9 mouse cellular contexts compared by ENCODE assay signal in genomic region chr1:163574409-163575161, GRCm38 (mm10).
DNase-seq lines count a peak whose midpoint lies in the region; ATAC-seq and TF ChIP-seq lines count a peak whose summit lies in the region.
"Had no signal": no experiment of that assay in that cellular context is flagged by ENCODE, and none has a peak within 500 bp of the region (broad histone marks: within the 10 kb centered on the region; RNA-seq: fewer than 3 reads in every experiment).

No protein-coding gene starts in this region.

- no peaks in the 10 kb centered on the region for H3K9me3 ChIP-seq in lung, postnatal 0 days (ENCODE audit: low read length)
- H3K9me3 ChIP-seq in hindbrain, embryonic 14.5 days (ENCODE audit: control insufficient read depth, low read length): no peaks in the 10 kb centered on the region
- no peaks in the 10 kb centered on the region for H3K9me3 ChIP-seq in stomach, postnatal 0 days (ENCODE audit: control insufficient read depth, low read length)

- no peak for TF ChIP-seq EP300 in lung, postnatal 0 days (IDR thresholded peaks at IDR 0.05)
- no peak for TF ChIP-seq EP300 in stomach, postnatal 0 days (optimal IDR thresholded peaks at IDR 0.05)

- peaks cover 2% of the 10 kb centered on the region; the same call in 1 of the 2 replicates for H3K4me1 ChIP-seq in lung, postnatal 0 days (ENCODE audit: insufficient read depth, low read depth, low read length)
- H3K4me1 ChIP-seq in hindbrain, embryonic 14.5 days (replicated peaks; ENCODE audit: control insufficient read depth, insufficient read depth, low read length): no peaks in the 10 kb centered on the region
- H3K4me1 ChIP-seq in stomach, postnatal 0 days (replicated peaks; ENCODE audit: control insufficient read depth, insufficient read depth): no peaks in the 10 kb centered on the region
- H3K4me1 ChIP-seq in cerebellum, adult 2 months (ENCODE audit: control insufficient read depth, insufficient read depth, low read length): no peaks in the 10 kb centered on the region

- H3K27ac ChIP-seq in lung, postnatal 0 days (ENCODE audit: low read length): no peak overlapping the region
- H3K27ac ChIP-seq in hindbrain, embryonic 14.5 days: no peak overlapping the region
- no peak overlapping the region for H3K27ac ChIP-seq in stomach, postnatal 0 days (replicated peaks)
- no peak overlapping the region for H3K27ac ChIP-seq in cerebellum, adult 2 months (ENCODE audit: insufficient read depth, low read length)

- no peak for TF ChIP-seq CTCF in lung, postnatal 0 days (IDR thresholded peaks at IDR 0.05)
- TF ChIP-seq CTCF in stomach, postnatal 0 days (IDR thresholded peaks at IDR 0.05; ENCODE audit: low read depth): no peak
- TF ChIP-seq CTCF in cerebellum, adult 2 months (IDR thresholded peaks at IDR 0.05; ENCODE audit: borderline replicate concordance, insufficient read depth, low read depth, low read length): no peak

- no peaks in the 10 kb centered on the region for H3K36me3 ChIP-seq in lung, postnatal 0 days (ENCODE audit: insufficient read depth, low read length)
- H3K36me3 ChIP-seq in hindbrain, embryonic 14.5 days (replicated peaks; ENCODE audit: control insufficient read depth, insufficient read depth): no peaks in the 10 kb centered on the region
- H3K36me3 ChIP-seq in stomach, postnatal 0 days (ENCODE audit: control insufficient read depth, insufficient read depth, low read length): no peaks in the 10 kb centered on the region

- no peak overlapping the region for H3K4me2 ChIP-seq in lung, postnatal 0 days (replicated peaks; ENCODE audit: low read depth, low read length)
- H3K4me2 ChIP-seq in hindbrain, embryonic 14.5 days (replicated peaks): 0 out of 2 replicates have a peak overlapping the region, but pooled peaks have one; percentile 12
- no peak overlapping the region for H3K4me2 ChIP-seq in stomach, postnatal 0 days (replicated peaks; ENCODE audit: low read depth)

- H3K4me3 ChIP-seq in lung, postnatal 0 days (ENCODE audit: low read depth, low read length): no peak overlapping the region
- no peak overlapping the region for H3K4me3 ChIP-seq in hindbrain, embryonic 14.5 days (replicated peaks; ENCODE audit: low read length)
- H3K4me3 ChIP-seq in stomach, postnatal 0 days (ENCODE audit: low read depth, low read length): no peak overlapping the region
- H3K4me3 ChIP-seq in cerebellum, adult 2 months (replicated peaks; ENCODE audit: insufficient read depth, low read depth, low read length): no peak overlapping the region

- H3K9ac ChIP-seq in lung, postnatal 0 days (replicated peaks; ENCODE audit: low read depth): no peak overlapping the region
- no peak overlapping the region for H3K9ac ChIP-seq in hindbrain, embryonic 14.5 days
- H3K9ac ChIP-seq in stomach, postnatal 0 days (ENCODE audit: low read length): no peak overlapping the region

- H3K27me3 ChIP-seq in lung, postnatal 0 days (replicated peaks; ENCODE audit: insufficient read depth, low read length): no peaks in the 10 kb centered on the region
- no peaks in the 10 kb centered on the region for H3K27me3 ChIP-seq in hindbrain, embryonic 14.5 days (ENCODE audit: control insufficient read depth, insufficient read depth, low read length)
- no peaks in the 10 kb centered on the region for H3K27me3 ChIP-seq in stomach, postnatal 0 days (ENCODE audit: control insufficient read depth, insufficient read depth, low read length)
- no peaks in the 10 kb centered on the region; the same call in 1 of the 2 replicates for H3K27me3 ChIP-seq in cerebellum, adult 2 months (ENCODE audit: control insufficient read depth, insufficient read depth, low read length)

- peak; percentile 42 for ATAC-seq in lung, postnatal 0 days
- ATAC-seq in hindbrain, embryonic 14.5 days (ENCODE audit: low FRiP score): no peak
- ATAC-seq in stomach, postnatal 0 days (ENCODE audit: low FRiP score, low TSS enrichment): peak; percentile 38; the same call in 1 of the 2 replicates

- WGBS in lung, postnatal 0 days: 30% methylated on average over 16 of the region's 16 CpGs
- WGBS in hindbrain, embryonic 14.5 days: 67% methylated on average over 16 of the region's 16 CpGs
- 48% methylated on average over 16 of the region's 16 CpGs for WGBS in stomach, postnatal 0 days
- WGBS in cerebellum, adult 2 months: 45% methylated on average over 16 of the region's 16 CpGs

- no peak for TF ChIP-seq POLR2A in cerebellum, adult 2 months (IDR thresholded peaks at IDR 0.05; ENCODE audit: borderline replicate concordance, insufficient read depth, low read length)

- DNase-seq in adrenal gland, adult 2 months: peak; percentile 41
- no peak for DNase-seq in adrenal gland, postnatal 4 days (ENCODE audit: low spot score in 2 of 2)
- no peak for DNase-seq in lung, postnatal 0 days (ENCODE audit: low spot score)
- no peak for DNase-seq in lung, postnatal 14 days
- no peak for DNase-seq in hindbrain, embryonic 14.5 days (ENCODE audit: low spot score)
- DNase-seq in stomach, postnatal 0 days (ENCODE audit: low spot score): no peak
- DNase-seq in left cerebral cortex, adult 9 months (ENCODE audit: low spot score in 2 of 2): no peak
- no peak for DNase-seq in cerebellum, adult 2 months
- DNase-seq: right cerebral cortex, adult 18-20 months had no signal
